Mouse (Mus musculus) heart, adult 2 months (tissue): Measurements from ENCODE around the gene Tas2r134. TPM values are rescaled to one million over a fixed set of nuclear protein-coding genes. Genes with fewer than 3 reads are reported as not detected.

Experiments
- DNase-seq, 2 experiments: peaks; one replicate each; pipeline ENCODE4 v3.0.0; 2021
- H3K27ac ChIP-seq: fragments of 200-600 bp; 2 replicates; pipeline ENCODE4 v1.8.1; 2022
- H3K27me3 ChIP-seq: fragments of 200-500 bp; 2 replicates; pipeline ENCODE4 v1.6.1; 2012; ENCODE audit warnings: mild to moderate bottlenecking, low read length, inconsistent platforms, mixed read lengths; ENCODE audit not compliant: control insufficient read depth, insufficient read depth
- H3K36me3 ChIP-seq: fragments of 200-500 bp; 2 replicates; pipeline ENCODE4 v1.6.1; 2012; ENCODE audit warnings: low read length, inconsistent platforms; ENCODE audit not compliant: control insufficient read depth, insufficient read depth
- H3K4me1 ChIP-seq: fragments of 200-500 bp; 2 replicates; pipeline ENCODE4 v1.6.1; 2011; ENCODE audit warnings: low read length; ENCODE audit not compliant: control insufficient read depth, insufficient read depth
- H3K4me3 ChIP-seq: fragments of 200-600 bp; 2 replicates; pipeline ENCODE4 v1.8.1; 2022
- H3K79me2 ChIP-seq: fragments of 200-500 bp; replicated peaks from 2 replicates; pipeline ENCODE4 v1.6.1; 2012; ENCODE audit warnings: mild to moderate bottlenecking, inconsistent platforms, low read length, moderate library complexity, mixed read lengths; ENCODE audit not compliant: control insufficient read depth, insufficient read depth
- H3K9ac ChIP-seq: fragments of 200-500 bp; 2 replicates; pipeline ENCODE4 v1.6.1; 2012; ENCODE audit warnings: low read depth, mild to moderate bottlenecking, control low read depth, inconsistent platforms, low read length, mixed read lengths
- CTCF ChIP-seq: fragments of 200-600 bp; IDR thresholded peaks from 2 replicates; pipeline ENCODE4 v1.8.1; 2022; ENCODE audit warnings: antibody characterized with exemption, mild to moderate bottlenecking, moderate library complexity
- EP300 ChIP-seq: fragments of 200-500 bp; IDR thresholded peaks from 2 replicates; pipeline ENCODE4 v1.6.1; 2011; ENCODE audit warnings: low read depth, low read length, control low read depth; ENCODE audit not compliant: insufficient read depth
- POLR2A ChIP-seq: fragments of 200-500 bp; IDR thresholded peaks from 2 replicates; pipeline ENCODE4 v1.6.1; 2011; ENCODE audit warnings: mild to moderate bottlenecking, low read depth, low read length, control low read depth; ENCODE audit not compliant: insufficient read depth
- WGBS: fragments of 180-500 bp; shearing (Covaris S2); methylation state at CpG from one replicate; pipeline ENCODE4 v1.1.7; 2018; 5-methylcytosine and 5-hydroxymethylcytosine counted together
- intact Hi-C: fragments of 180-260 bp; cut with DNase I; formaldehyde crosslinking; loops from one replicate; pipeline ENCODE4 v1.15.1; 2025
- polyA plus RNA-seq: library from polyadenylated mRNA; depleted of rRNA; stranded (reverse); fragments of >200 nt; gene quantifications from 2 replicates; pipeline ENCODE4 v1.2.3, GENCODE M21; 2012
- total RNA-seq, 2 experiments: library from RNA; stranded (reverse); gene quantifications; 2 replicates each; pipeline ENCODE4 v1.2.3; 2021

Tas2r134 gene
- total and polyA plus RNA-seq, 3 experiments: not detected

- TF ChIP-seq CTCF (no peak), POLR2A (no peak), EP300 (no peak)
- no peak overlapping the region for H3K9ac ChIP-seq
- no peak overlapping the region for H3K27ac ChIP-seq
- DNase-seq: no peak
- H3K79me2 ChIP-seq: no peaks in the 10 kb centered on the region
- H3K4me1 ChIP-seq: no peaks in the 10 kb centered on the region
- intact Hi-C loops: no loop called here
- no peaks in the 10 kb centered on the region for H3K36me3 ChIP-seq
- H3K4me3 ChIP-seq: no peak overlapping the region
- no peaks in the 10 kb centered on the region for H3K27me3 ChIP-seq
- 92% methylated on average over 7 of the region's 7 CpGs for WGBS
Measured at GRCm38 (mm10) chr2:51641635-51642034, 14.3 kb downstream of the Tas2r134 start.

- WGBS: 66% methylated on average over 7 of the region's 7 CpGs
- no peak for DNase-seq
- no peak overlapping the region for H3K9ac ChIP-seq
- H3K79me2 ChIP-seq: no peaks in the 10 kb centered on the region
- TF ChIP-seq EP300: no peak
- no peak for TF ChIP-seq CTCF
- no peak for TF ChIP-seq POLR2A
- H3K27me3 ChIP-seq: no peaks in the 10 kb centered on the region
- no peaks in the 10 kb centered on the region for H3K4me1 ChIP-seq
- no peak overlapping the region for H3K4me3 ChIP-seq
- intact Hi-C loops: no loop called here
- H3K36me3 ChIP-seq: no peaks in the 10 kb centered on the region
- H3K27ac ChIP-seq: no peak overlapping the region
Measured at GRCm38 (mm10) chr2:51643244-51644139, 16.2 kb downstream of the Tas2r134 start.

- Histone ChIP-seq H3K36me3 (no peaks in the 10 kb centered on the region), H3K27ac (no peak overlapping the region), H3K27me3 (no peaks in the 10 kb centered on the region), H3K4me1 (no peaks in the 10 kb centered on the region), H3K4me3 (no peak overlapping the region), H3K79me2 (no peaks in the 10 kb centered on the region), H3K9ac (no peak overlapping the region)
- DNase-seq: no peak
- TF ChIP-seq CTCF: no peak
- TF ChIP-seq POLR2A: no peak
- no peak for TF ChIP-seq EP300
- 82% methylated on average over 3 of the region's 3 CpGs for WGBS
- intact Hi-C loops: no loop called here
Measured at GRCm38 (mm10) chr2:51647972-51648371, 20.7 kb downstream of the Tas2r134 start.

- H3K79me2 ChIP-seq: no peaks in the 10 kb centered on the region
- no peaks in the 10 kb centered on the region for H3K4me1 ChIP-seq
- H3K36me3 ChIP-seq: no peaks in the 10 kb centered on the region
- no peak overlapping the region for H3K27ac ChIP-seq
- no peak for DNase-seq
- H3K27me3 ChIP-seq: no peaks in the 10 kb centered on the region
- TF ChIP-seq CTCF (no peak), POLR2A (no peak), EP300 (no peak)
- H3K9ac ChIP-seq: no peak overlapping the region
- H3K4me3 ChIP-seq: no peak overlapping the region
- intact Hi-C loops: no loop called here
- WGBS: 95% methylated on average over 1 of the region's 1 CpGs
Measured at GRCm38 (mm10) chr2:51649887-51650286, 22.6 kb downstream of the Tas2r134 start.

GRCm38 (mm10) chr2:51652086-51652485, 24.8 kb downstream of the Tas2r134 start:
- Histone ChIP-seq H3K27ac (no peak overlapping the region), H3K9ac (no peak overlapping the region), H3K4me3 (no peak overlapping the region), H3K27me3 (no peaks in the 10 kb centered on the region), H3K4me1 (no peaks in the 10 kb centered on the region), H3K36me3 (no peaks in the 10 kb centered on the region), H3K79me2 (no peaks in the 10 kb centered on the region)
- intact Hi-C loops: no loop called here
- no peak for TF ChIP-seq EP300
- no peak for TF ChIP-seq CTCF
- no peak for TF ChIP-seq POLR2A
- DNase-seq: no peak
- 88% methylated on average over 10 of the region's 10 CpGs for WGBS

GRCm38 (mm10) chr2:51657684-51658083, 30.4 kb downstream of the Tas2r134 start:
- WGBS: 71% methylated on average over 3 of the region's 3 CpGs
- no peaks in the 10 kb centered on the region for H3K36me3 ChIP-seq
- no peak for TF ChIP-seq POLR2A
- TF ChIP-seq EP300: no peak
- DNase-seq: no peak
- H3K9ac ChIP-seq: no peak overlapping the region
- H3K27me3 ChIP-seq: no peaks in the 10 kb centered on the region
- H3K27ac ChIP-seq: no peak overlapping the region
- no peaks in the 10 kb centered on the region for H3K79me2 ChIP-seq
- H3K4me1 ChIP-seq: no peaks in the 10 kb centered on the region
- intact Hi-C loops: no loop called here
- H3K4me3 ChIP-seq: no peak overlapping the region
